Mouse (Mus musculus) kidney, embryonic 16.5 days (tissue): Measurements from ENCODE around the gene A430089I19Rik. TPM values are rescaled to one million over a fixed set of nuclear protein-coding genes. Genes with fewer than 3 reads are reported as not detected.
"Not testable (repeated sequence)": the region's sequence is repeated elsewhere in the genome, so short reads cannot be mapped to it uniquely, and the experiment has no call there.

ENCODE experiments used
- ATAC-seq: fragments of 200-750 bp; cut with Nextera tagmentation; 2 replicates; pipeline ENCODE4 v1.8.0; 2017; ENCODE audit warnings: moderate TSS enrichment; ENCODE audit not compliant: low FRiP score, low TSS enrichment
- H3K27ac ChIP-seq: fragments of 300-500 bp; sonication (generic); 2 replicates; pipeline ENCODE4 v1.5.1; 2014; ENCODE audit warnings: low read length
- H3K27me3 ChIP-seq: fragments of 300-500 bp; sonication (generic); 2 replicates; pipeline ENCODE4 v1.6.1; 2014; ENCODE audit warnings: low read length, control low read depth, mixed read lengths; ENCODE audit not compliant: insufficient read depth
- H3K36me3 ChIP-seq: fragments of 300-500 bp; sonication (generic); 2 replicates; pipeline ENCODE4 v1.6.1; 2014; ENCODE audit warnings: low read length, control low read depth, mixed read lengths; ENCODE audit not compliant: insufficient read depth
- H3K4me1 ChIP-seq: fragments of 300-500 bp; sonication (generic); 2 replicates; pipeline ENCODE4 v1.6.1; 2014; ENCODE audit warnings: low read length, control low read depth, mixed read lengths; ENCODE audit not compliant: insufficient read depth
- H3K4me2 ChIP-seq: fragments of 300-500 bp; sonication (generic); replicated peaks from 2 replicates; pipeline ENCODE4 v1.6.1; 2014; ENCODE audit warnings: low read depth, low read length
- H3K4me3 ChIP-seq: fragments of 300-500 bp; sonication (generic); 2 replicates; pipeline ENCODE4 v1.5.1; 2014; ENCODE audit warnings: mild to moderate bottlenecking, low read length
- H3K9ac ChIP-seq: fragments of 300-500 bp; sonication (generic); replicated peaks from 2 replicates; pipeline ENCODE4 v1.6.1; 2014; ENCODE audit warnings: low read length
- H3K9me3 ChIP-seq: fragments of 300-500 bp; sonication (generic); 2 replicates; pipeline ENCODE4 v1.6.1; 2016; ENCODE audit warnings: low read length, control low read depth
- WGBS: fragments of 180-500 bp; shearing (Covaris S2); extraction: QIAGEN DNeasy Blood & Tissue Kit; methylation state at CpG from one replicate; pipeline ENCODE4 v1.1.7; 2014; 5-methylcytosine and 5-hydroxymethylcytosine counted together
- polyA plus RNA-seq: library from polyadenylated mRNA; unstranded; fragments of >200 nt; fragmentation: Nextera tagmentation; extraction: Ambion mirVana; gene quantifications from 2 replicates; pipeline ENCODE4 v1.2.1, GENCODE M21; 2015

A430089I19Rik gene
- polyA plus RNA-seq, result not detected in 2 replicates

- not testable (repeated sequence) for H3K27me3 ChIP-seq, H3K4me2 ChIP-seq, H3K36me3 ChIP-seq, H3K9ac ChIP-seq, H3K4me1 ChIP-seq, H3K27ac ChIP-seq, H3K4me3 ChIP-seq, H3K9me3 ChIP-seq, ATAC-seq
- 88% methylated on average over 1 of the region's 1 CpGs for WGBS
These were observed at the start of gene A430089I19Rik for GRCm38 (mm10) chr5:94306696-94307095. Gene A430089I19Rik, minus strand, starts transcription at chr5:94306796.

- not testable (repeated sequence) for H3K4me1 ChIP-seq, H3K36me3 ChIP-seq, H3K27me3 ChIP-seq, ATAC-seq, H3K27ac ChIP-seq, H3K9me3 ChIP-seq, H3K4me3 ChIP-seq, H3K9ac ChIP-seq, H3K4me2 ChIP-seq
- no CpG with 5 or more reads among the region's 2 CpGs for WGBS
These were observed 32.9 kb upstream of the A430089I19Rik start, which contains the start of gene AA792892 for GRCm38 (mm10) chr5:94339449-94339848. Gene AA792892, plus strand, starts transcription at chr5:94339749.

- H3K9ac ChIP-seq, H3K36me3 ChIP-seq, H3K4me3 ChIP-seq, H3K4me1 ChIP-seq, H3K4me2 ChIP-seq, ATAC-seq, H3K27me3 ChIP-seq, H3K27ac ChIP-seq, H3K9me3 ChIP-seq: not testable (repeated sequence)
- WGBS, result no CpG with 5 or more reads among the region's 2 CpGs
These were observed 7.5 kb upstream of the A430089I19Rik start, which contains the start of gene Gm6502 for GRCm38 (mm10) chr5:94314135-94314534. Gene Gm6502, plus strand, starts transcription at chr5:94314435.

Other genes with a start within 250 kb of the A430089I19Rik start
- not detected in 2 replicates for gene BC061212, start 236.3 kb downstream of the A430089I19Rik start, polyA plus RNA-seq
- gene Gm6351, start 230.4 kb downstream of the A430089I19Rik start, polyA plus RNA-seq, result not detected in 2 replicates
- gene Gm3106, start 88.8 kb downstream of the A430089I19Rik start, polyA plus RNA-seq, result not detected in 2 replicates
- gene Gm6502, start 7.6 kb upstream of the A430089I19Rik start, polyA plus RNA-seq, result not detected in 2 replicates
- gene AA792892, start 33.0 kb upstream of the A430089I19Rik start, polyA plus RNA-seq, result not detected in 2 replicates
- not detected in 2 replicates for gene Gm7682, start 139.0 kb upstream of the A430089I19Rik start, polyA plus RNA-seq
- gene Gm3139, start 219.5 kb upstream of the A430089I19Rik start, polyA plus RNA-seq, result not detected in 2 replicates